Mouse (Mus musculus) kidney, adult 2 months (tissue): ENCODE results near the gene Ncoa3. TPM values are rescaled to one million over a fixed set of nuclear protein-coding genes. Genes with fewer than 3 reads are reported as not detected.

Experiments used
- DNase-seq: peaks from one replicate; pipeline ENCODE4 v3.0.0; 2021
- H3K27ac ChIP-seq: fragments of 200-500 bp; 2 replicates; pipeline ENCODE4 v1.5.1; 2012; ENCODE audit warnings: low read depth, low read length, control low read depth, inconsistent platforms; ENCODE audit not compliant: insufficient read depth
- H3K27me3 ChIP-seq: fragments of 200-500 bp; replicated peaks from 2 replicates; pipeline ENCODE4 v1.6.1; 2012; ENCODE audit warnings: mild to moderate bottlenecking, moderate library complexity, low read length, inconsistent platforms; ENCODE audit not compliant: control insufficient read depth, insufficient read depth
- H3K36me3 ChIP-seq: fragments of 200-500 bp; 2 replicates; pipeline ENCODE4 v1.6.1; 2012; ENCODE audit warnings: mild to moderate bottlenecking, moderate library complexity, low read length, inconsistent platforms; ENCODE audit not compliant: control insufficient read depth, insufficient read depth
- H3K4me1 ChIP-seq: fragments of 200-500 bp; 2 replicates; pipeline ENCODE4 v1.6.1; 2011; ENCODE audit warnings: low read length; ENCODE audit not compliant: control insufficient read depth, insufficient read depth
- H3K4me3 ChIP-seq: fragments of 200-500 bp; 2 replicates; pipeline ENCODE4 v1.5.1; 2011; ENCODE audit warnings: mild to moderate bottlenecking, low read depth, low read length, control low read depth; ENCODE audit not compliant: insufficient read depth
- CTCF ChIP-seq: fragments of 200-500 bp; conservative IDR thresholded peaks from 2 replicates; pipeline ENCODE4 v1.5.1; 2011; ENCODE audit warnings: low read depth, mild to moderate bottlenecking, control low read depth, low read length, moderate library complexity, mixed read lengths; ENCODE audit not compliant: insufficient read depth, insufficient read length
- POLR2A ChIP-seq: fragments of 200-500 bp; IDR thresholded peaks from one replicate; pipeline ENCODE4 v1.6.1; 2011; ENCODE audit warnings: low read depth, low read length, control low read depth
- WGBS: fragments of 180-500 bp; shearing (Covaris S2); methylation state at CpG from one replicate; pipeline ENCODE4 v1.1.7; 2018; 5-methylcytosine and 5-hydroxymethylcytosine counted together
- polyA plus RNA-seq: library from polyadenylated mRNA; depleted of rRNA; stranded (reverse); fragments of >200 nt; gene quantifications from 2 replicates; pipeline ENCODE4 v1.2.3, GENCODE M21; 2012

The Ncoa3 gene
- polyA plus RNA-seq, 1 experiment: 36.3 TPM

DNA sequence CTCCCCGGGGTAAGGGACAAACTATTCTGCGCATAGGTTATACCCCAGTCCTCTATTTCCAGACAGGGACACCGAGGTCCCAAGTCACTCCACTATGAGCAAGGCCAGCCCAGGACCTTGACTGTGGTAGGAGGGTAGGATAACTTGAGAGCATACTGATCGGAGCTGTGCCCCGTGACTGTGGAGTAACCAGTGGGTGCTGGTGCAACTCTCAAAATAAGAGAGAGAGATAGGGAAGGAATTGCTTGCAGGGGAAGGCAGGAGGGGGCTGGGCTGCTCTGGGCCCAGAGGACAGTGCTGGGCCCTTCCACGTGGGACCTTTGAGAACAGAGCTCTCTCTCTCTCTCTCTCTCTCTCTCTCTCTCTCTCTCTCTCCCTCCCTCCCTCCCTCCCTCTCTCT, 103.9 kb downstream of the Ncoa3 start:
- no peaks in the 10 kb centered on the region for H3K27me3 ChIP-seq
- DNase-seq: no peak
- H3K27ac ChIP-seq: no peak overlapping the region
- H3K4me1 ChIP-seq: no peaks in the 10 kb centered on the region
- no peaks in the 10 kb centered on the region for H3K36me3 ChIP-seq
- WGBS: 96% methylated on average over 6 of the region's 6 CpGs
- no peak overlapping the region for H3K4me3 ChIP-seq
- no peak for TF ChIP-seq CTCF
- no peak for TF ChIP-seq POLR2A

GRCm38 (mm10) chr2:166096834-166097233, 104.4 kb downstream of the Ncoa3 start:
- no peaks in the 10 kb centered on the region for H3K27me3 ChIP-seq
- no peak for DNase-seq
- 0 out of 2 replicates have a peak, but pooled peaks have one; percentile 15 for TF ChIP-seq CTCF
- no peak for TF ChIP-seq POLR2A
- no peaks in the 10 kb centered on the region for H3K4me1 ChIP-seq
- 100% methylated on average over 1 of the region's 1 CpGs for WGBS
- H3K36me3 ChIP-seq: no peaks in the 10 kb centered on the region
- H3K4me3 ChIP-seq: no peak overlapping the region
- no peak overlapping the region for H3K27ac ChIP-seq

DNA sequence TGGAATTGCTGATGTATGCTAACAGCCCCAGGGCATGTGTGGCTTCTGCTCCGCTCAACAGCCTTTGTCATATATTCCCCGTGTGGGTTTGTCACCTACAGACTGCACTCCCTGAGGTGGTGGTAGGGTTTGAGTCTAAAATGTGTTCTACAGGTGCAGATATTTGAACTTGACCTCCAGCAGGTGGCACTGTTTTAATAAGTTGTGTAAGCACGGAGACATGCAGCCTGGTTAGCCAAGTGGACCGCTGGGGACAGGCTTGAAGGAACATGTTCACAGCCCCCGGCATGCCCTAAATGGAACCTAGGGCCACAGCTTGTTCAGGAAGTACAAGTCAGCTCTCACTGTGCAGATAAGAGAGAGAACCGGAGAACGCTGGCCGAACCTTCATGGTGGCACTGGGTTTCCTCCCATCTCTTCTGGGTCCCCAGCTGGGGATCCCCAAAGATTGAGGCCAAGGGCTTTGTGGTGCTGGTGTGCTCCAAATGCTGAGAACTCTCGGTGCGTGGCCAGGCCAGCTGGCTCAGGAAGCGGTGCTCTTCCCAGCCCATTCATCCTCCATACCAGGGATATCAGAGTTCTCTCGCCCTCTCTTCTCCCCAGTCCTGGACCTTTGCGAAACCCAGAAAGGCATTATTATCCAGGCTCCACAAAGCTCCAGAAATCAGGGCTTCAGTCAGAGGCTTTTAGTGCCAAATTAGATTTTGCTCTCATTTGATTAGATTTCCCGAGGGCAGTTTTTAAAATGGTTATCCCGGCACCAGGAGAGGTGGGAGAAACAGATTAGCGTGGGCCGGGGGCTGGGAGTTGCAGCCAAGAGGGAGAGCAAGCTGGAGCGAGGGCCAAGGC, 105.2 kb downstream of the Ncoa3 start:
- TF ChIP-seq POLR2A: no peak
- peak; percentile 58 for TF ChIP-seq CTCF

DNA sequence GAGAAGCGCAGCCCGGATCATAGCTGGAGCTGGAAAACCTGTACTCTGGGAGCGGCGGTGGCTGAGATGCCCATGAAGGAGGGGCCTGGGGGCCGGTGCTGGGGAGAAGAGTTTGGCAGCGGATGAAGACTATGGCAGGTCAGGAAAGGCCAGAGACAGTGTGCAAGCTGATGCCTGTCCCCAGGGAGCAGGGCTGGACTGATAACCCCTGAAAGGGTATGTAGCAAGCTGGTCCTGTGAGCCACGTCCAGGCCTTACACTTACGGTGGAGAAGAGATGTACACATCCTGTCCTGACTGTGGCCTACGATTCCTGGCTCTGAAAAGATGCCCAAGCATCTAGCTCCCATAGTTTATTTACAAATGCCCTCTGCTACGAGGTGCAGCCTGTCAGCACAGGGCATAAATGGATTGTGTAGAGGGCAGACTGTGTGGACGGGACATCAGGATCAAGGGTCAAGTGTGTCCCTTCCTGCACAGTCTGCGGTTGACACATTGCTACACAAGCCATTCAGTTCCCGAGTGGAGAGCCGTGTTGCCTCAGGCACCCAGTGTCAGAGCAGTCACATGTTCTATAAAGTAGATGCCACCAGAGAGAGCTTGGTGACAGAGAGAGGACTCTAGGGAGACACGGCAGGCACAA, 106.0 kb downstream of the Ncoa3 start:
- Histone ChIP-seq H3K4me1 (no peaks in the 10 kb centered on the region), H3K4me3 (no peak overlapping the region), H3K27me3 (no peaks in the 10 kb centered on the region), H3K27ac (no peak overlapping the region), H3K36me3 (no peaks in the 10 kb centered on the region)
- WGBS: 64% methylated on average over 15 of the region's 15 CpGs
- TF ChIP-seq CTCF (no peak), POLR2A (no peak)
- DNase-seq: no peak

More for the DNA sequence above, 105.2 kb downstream of the Ncoa3 start:
- H3K27me3 ChIP-seq: no peaks in the 10 kb centered on the region
- no peak overlapping the region for H3K27ac ChIP-seq
- H3K4me1 ChIP-seq: no peaks in the 10 kb centered on the region
- no peak overlapping the region for H3K4me3 ChIP-seq
- peak; percentile 71 for DNase-seq
- 82% methylated on average over 18 of the region's 18 CpGs for WGBS
- H3K36me3 ChIP-seq: no peaks in the 10 kb centered on the region

- Histone ChIP-seq H3K4me3 (no peak overlapping the region), H3K4me1 (no peaks in the 10 kb centered on the region), H3K27ac (no peak overlapping the region), H3K27me3 (no peaks in the 10 kb centered on the region), H3K36me3 (no peaks in the 10 kb centered on the region)
- no peak for DNase-seq
- TF ChIP-seq CTCF (no peak), POLR2A (no peak)
- 77% methylated on average over 21 of the region's 21 CpGs for WGBS
Measured at GRCm38 (mm10) chr2:166100309-166101262, 108.2 kb downstream of the Ncoa3 start.

DNA sequence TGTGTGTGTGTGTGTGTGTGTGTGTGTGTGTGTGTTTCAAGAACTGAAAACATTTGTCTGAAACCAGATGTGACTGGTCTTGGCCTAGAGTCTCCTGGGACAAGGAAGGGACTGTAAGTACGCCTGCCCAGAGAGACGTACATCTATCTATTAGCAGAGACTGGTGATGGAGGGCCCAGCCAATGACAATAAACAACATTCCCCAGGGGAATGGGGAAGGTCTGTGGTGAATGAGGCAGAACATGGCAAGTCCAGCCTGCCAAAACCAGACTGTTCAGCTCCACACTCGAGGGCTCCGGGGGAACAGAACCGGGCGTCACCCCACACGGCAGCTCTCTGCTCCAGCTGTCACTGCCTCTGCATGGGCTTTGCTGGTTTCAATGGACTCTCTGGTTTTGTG, 110.5 kb downstream of the Ncoa3 start:
- no peak for TF ChIP-seq CTCF
- TF ChIP-seq POLR2A: no peak
- no peak overlapping the region for H3K4me3 ChIP-seq
- no peaks in the 10 kb centered on the region for H3K36me3 ChIP-seq
- no peak overlapping the region for H3K27ac ChIP-seq
- no peaks in the 10 kb centered on the region for H3K27me3 ChIP-seq
- no peaks in the 10 kb centered on the region for H3K4me1 ChIP-seq
- 54% methylated on average over 7 of the region's 7 CpGs for WGBS
- peak; percentile 61 for DNase-seq
